Mouse (Mus musculus) left cerebral cortex, postnatal 10 days (tissue): ENCODE measurements around the gene Rapgef6. TPM values are rescaled to one million over a fixed set of nuclear protein-coding genes. Genes with fewer than 3 reads are reported as not detected.

Experiments used
- DNase-seq, 2 experiments: peaks; one replicate each; pipeline ENCODE4 v3.0.0; 2021 to 2022; ENCODE audit warnings: low spot score in 2 of 2, mixed read lengths in 1 of 2; ENCODE audit errors: extremely low spot score in 1 of 2
- intact Hi-C: fragments of 180-260 bp; cut with DNase I; formaldehyde crosslinking; loops from one replicate; pipeline ENCODE4 v1.15.1; 2025
- total RNA-seq, 2 experiments: library from RNA; stranded (reverse); gene quantifications; 2 replicates each; pipeline ENCODE4 v1.2.3; 2021

Rapgef6 gene
- 10 to 100 TPM; 31.5 to 32.1 TPM for total RNA-seq

DNA sequence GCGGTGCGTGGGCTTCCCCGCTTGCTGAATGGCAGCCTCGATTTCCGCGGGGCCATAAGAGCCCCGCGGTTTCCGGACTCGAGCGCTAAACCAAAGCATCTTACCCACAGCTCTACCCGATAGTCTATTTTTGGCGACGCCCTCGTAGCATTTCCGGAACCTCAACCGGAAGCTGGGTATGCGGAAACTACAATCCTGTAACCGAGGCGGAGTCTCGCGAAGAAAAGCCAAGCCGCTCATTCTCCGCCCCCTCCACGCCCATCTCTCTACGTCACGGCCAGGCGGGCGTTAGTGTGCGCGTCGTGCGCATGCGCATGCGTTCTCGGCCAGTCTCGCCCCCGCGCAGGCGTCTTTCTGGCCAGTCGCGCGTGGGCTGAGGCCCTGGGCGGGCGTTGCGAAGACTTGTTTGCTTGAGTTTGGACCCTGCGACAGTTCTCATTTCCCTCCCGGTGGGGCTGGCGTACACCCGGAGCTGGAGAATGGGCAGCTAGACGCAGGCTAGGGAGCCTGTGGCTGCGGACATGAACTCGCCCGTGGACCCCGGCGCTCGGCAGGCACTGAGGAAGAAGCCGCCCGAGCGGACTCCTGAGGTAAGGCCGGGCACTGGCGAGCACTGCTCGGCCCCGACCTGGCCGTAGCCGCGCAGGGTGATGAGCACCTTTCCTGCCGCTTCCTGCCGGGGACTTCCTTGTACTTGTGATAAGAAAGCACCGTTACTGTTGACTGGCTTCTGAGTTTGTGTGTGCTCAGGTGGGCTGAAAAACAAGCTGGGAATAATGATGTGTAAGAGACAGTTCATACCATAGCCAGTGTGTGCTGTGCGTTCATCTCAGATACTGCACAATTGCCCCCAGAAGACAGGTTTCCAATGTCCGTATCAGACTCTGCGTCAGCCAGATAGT is at the start of gene Rapgef6:
TSS of gene Rapgef6 (plus strand) at position 319 of the 902 bp plus-strand sequence.
- intact Hi-C loops: loop anchor here (5.0 kb wide), 1 partner anchor 80 kb away; no protein-coding TSS in a partner anchor

DNA sequence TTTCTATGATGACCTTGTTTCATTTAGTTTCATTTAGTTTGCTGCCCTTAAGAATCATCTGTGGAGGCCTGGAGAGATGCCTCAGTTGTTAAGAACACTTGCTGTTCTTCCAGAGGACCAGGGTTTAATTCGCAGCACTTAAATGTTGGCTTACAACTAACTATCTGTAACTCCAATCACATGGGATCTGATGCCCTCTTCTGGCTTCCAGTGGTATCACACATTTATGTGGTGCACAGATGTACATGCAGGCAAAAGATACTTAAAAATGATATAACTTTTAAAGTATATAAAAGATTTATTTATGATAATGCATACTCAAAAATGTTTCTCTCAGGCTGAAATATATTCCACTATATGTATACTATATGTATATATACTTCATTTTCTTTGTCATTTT is 44.2 kb upstream of the Rapgef6 start:
- DNase-seq: no peak
- intact Hi-C loops: no loop called here

More for the DNA sequence above, at the start of gene Rapgef6:
- DNase-seq: peak; percentile 97 to 98

DNA sequence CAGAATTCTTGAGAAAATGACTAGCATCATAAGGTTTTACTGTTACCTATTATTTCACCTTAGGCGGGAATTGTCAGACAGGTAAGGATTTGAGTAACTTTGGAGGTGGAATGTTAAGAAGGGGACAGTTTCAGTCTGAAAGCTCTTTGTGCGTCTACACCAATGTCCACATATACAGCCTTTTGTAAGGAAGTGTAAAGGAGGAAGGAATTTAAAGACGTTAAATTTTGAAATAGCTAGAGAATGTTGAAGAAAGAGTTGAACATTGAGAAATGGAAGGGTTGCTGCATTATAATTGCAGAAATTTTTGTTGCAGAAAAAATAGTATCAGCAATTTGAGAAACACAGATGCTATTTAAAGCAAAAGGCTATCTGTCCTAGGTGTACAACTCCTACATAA is 36.6 kb upstream of the Rapgef6 start:
- intact Hi-C loops: no loop called here
- DNase-seq: no peak

DNA sequence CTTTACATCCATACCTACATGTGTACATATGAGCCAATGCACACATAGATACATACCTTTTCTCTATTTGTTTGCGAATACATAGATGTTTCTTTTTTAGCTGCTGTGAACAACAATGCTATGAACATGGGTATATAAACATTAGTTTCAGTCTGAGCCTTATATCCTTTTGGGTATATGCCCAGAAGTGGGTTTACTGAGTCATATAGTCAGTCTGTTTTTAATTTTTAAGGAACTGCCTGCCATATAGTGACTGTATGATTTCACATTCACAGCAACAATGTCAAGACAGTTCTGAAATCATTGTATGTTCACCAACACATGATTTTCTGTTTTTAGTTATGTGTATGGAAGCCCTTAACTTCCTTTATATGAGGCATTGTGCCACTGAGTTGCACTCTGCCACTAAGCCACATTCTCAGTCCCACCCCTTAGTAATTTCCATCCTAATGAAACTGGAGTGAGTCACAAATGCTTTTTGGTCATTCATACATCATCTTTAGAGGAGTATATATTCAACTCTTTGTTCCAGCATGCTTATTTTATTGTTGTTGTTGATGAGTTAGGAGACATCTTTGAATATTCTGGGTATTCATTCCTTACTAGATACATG is 30.6 kb upstream of the Rapgef6 start:
- intact Hi-C loops: no loop called here
- no peak for DNase-seq

DNA sequence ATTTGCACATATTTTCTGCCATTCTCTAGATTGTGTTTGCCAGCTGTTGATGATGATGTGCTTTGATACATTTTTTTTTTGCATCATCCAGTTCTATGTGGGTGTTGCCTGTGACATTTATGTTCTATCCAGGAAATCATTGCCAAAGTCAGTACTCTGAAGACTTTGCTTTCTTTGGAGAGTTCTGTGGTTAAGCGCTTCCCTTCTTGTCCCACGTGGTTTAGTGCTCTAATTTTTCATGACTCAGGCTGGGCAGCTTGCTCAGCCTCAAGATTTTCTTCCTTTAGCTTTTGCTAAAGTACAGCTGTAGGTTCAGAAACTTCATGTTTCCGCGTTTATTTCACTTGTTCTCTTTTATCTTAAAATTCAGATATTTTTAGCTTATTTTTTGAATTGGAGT is 30.1 kb upstream of the Rapgef6 start:
- no peak for DNase-seq
- intact Hi-C loops: no loop called here

DNA sequence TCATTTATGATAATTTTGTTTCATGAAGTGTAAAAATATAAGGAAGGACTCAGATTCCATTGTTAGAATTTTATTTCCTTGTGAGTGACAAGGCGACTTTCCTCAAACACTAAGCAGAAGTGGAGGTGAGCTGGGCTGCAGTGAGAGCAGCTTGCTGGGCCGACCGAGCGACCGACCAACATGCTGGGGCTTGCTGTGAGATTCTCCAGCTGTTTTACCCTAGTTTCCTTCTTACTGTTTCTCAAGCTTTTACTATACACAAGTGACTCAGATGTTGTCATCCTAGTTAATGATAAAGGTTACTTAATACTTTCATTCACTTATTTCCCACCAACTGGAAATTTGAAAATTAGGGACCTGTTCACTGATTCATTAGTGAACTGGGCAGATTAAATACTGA is 22.8 kb upstream of the Rapgef6 start:
- intact Hi-C loops: no loop called here
- no peak for DNase-seq

DNA sequence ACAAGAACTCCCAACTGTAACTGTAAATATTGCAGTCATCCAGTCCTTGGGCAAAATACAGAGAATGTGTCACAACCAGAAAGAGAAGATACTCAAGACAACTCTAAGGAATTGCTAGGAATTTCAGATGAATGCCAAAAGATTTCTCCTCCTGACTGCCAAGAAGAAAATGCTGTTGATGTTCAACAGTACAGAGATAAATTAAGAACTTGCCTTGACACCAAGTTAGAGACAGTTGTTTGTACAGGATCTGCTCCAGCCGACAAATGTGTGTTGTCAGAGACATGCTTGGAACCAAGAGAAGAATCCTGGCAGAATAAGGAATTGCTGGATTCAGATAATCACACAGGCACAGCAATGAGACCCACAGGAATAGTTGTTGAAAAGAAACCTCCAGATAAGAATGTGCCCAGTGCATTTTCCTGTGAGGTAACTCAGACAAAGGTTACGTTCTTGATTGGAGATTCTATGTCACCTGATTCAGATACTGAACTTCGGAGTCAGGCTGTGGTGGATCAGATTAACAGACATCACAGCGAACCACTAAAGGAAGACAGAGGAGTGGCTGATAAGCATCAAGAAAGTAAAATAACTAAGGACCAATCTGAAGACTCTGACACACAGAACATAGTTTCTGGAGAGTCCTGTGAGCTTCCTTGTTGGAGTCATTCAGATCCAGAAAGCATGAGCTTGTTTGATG is 20.0 kb upstream of the Rapgef6 start:
- intact Hi-C loops: no loop called here

DNA sequence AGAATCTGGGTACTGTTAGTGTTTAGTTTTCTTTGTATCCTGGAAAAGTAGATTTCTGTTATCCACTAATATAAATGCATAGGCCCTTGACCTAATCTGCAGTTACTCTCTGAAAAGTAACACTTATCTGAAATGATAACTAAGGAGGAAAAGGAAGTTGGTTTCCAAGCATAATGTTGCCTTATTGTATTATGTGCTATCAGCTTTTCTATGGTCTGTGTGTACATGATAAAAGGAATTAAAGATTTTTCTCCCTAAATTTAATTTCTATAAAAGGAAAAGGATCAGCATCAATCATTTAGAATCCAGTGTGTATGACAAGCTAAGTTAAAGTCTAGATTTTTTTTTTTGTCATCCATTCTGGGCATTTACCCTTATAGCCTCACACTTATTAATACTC is 9.1 kb upstream of the Rapgef6 start:
- intact Hi-C loops: no loop called here

More for the DNA sequence above, 20.0 kb upstream of the Rapgef6 start:
- DNase-seq: peak in 1 of 2 experiments; percentile 22

DNA sequence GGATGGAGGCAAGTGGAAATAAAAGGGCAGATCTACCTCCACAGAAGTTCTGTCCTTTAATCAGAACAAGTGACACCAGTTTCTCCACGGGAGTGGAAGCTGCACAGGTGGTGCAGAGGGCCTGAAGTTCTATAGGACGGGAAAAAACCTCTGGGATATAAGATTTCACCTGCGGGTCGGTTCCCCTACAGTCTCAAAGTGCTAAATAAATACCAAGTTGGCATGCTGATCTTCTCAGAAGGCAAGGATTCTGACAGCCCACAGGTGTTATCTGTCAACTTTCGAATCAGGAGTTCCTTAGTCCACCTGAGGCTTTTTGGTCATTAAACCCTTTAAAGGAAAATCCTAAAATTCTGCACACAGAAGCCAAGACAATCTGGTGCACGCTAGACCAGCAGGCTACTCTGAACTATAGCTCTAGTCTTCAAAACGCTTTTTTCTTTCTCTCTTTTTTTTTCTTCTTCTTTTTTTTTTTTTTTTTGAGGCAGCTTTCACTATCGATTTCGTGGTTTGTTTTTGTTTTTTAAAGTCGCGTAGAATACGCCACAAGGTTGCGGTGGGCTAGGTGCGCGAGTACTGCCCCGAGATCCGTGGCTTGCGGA is 619 bp upstream of the Rapgef6 start:
- DNase-seq: no peak
- intact Hi-C loops: loop anchor here (5.0 kb wide), 1 partner anchor 80 kb away; no protein-coding TSS in a partner anchor

More for the DNA sequence above, 9.1 kb upstream of the Rapgef6 start:
- DNase-seq: no peak

DNA sequence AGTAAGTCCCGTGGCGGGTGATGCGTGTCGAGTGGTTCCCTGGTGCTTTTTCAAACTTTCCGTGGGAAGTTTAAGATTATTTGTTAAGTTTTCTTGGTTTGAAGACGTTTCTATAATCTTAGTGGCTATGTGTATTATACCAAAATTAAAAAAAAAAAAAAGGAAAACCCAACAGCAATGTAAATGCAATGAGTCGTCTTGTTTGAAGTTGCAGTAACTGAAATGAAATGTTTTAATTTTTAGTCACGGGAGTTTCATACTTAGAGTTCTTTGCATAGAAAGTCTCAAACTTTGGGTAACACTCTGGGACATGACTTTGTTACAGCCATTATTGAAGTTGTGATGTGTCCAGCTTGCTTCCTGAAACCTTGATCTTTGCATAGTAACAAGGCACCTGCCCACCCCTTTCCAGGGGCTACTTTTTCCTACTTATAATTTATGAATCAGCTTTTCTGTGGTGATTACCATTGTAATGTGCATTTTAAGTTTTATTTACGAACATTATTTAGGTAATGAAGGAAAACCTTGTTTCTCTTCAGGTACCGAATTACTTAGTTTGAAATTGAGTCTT is 869 bp downstream of the Rapgef6 start:
- intact Hi-C loops: loop anchor here (5.0 kb wide), 1 partner anchor 81 kb away; no protein-coding TSS in a partner anchor
- DNase-seq: no peak

DNA sequence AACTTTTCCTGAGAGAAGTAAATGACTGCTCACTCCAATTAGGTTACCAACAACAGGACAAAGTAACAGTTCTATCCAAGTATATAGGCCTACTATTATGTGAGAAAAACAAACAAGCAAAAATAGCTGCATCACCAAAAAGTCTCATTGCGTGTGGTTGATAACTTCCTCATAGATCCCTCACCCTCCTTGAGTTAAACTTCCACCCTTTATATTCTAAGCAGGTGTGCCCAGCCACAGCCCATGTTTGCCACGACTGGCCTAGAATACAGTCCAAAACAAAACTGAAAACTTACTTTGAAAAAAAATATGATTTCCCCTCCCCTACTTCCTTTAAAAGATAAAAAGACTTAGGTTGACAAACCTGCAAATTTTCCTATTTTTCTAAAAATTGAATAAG is 5.4 kb downstream of the Rapgef6 start:
- DNase-seq: no peak
- intact Hi-C loops: no loop called here

DNA sequence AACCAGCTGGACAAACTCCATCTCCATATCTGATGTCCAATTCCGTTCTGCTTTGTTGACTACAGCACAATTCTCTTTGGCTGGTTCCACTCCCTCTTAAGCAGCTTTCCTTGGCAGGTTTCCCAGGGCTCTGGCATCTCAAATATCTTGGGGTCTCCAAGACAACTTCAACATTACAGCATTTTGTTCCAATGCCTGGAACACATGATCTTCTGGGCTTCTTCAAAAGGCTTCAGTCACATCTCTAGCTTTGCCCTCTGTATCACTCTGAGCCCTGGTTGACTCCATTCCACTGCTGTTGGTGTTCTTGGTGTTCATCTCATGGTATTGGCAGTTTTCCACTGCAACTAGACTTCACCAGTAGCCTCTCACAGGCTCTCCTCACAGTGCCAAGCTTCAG is 7.7 kb downstream of the Rapgef6 start:
- DNase-seq: peak in 1 of 2 experiments; percentile 59
- intact Hi-C loops: no loop called here

DNA sequence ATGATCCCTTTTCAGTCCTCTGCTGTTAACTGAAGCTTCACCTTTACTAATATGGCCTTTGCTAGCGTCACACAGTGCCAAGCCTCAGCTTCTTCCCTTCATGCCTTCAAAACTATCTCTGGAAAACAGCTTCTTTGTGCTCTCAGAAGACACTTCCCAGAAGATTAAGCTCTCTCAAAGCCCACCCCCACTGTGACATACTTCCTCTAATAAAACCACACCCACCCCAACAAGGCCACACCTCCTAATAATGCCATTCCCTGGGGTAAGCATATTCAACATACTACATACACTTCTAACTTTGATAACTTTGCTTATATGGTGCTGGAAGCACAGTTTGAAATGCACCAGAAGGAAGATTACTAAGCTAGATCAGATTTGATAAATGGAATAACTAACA is 8.3 kb downstream of the Rapgef6 start:
- intact Hi-C loops: no loop called here
- no peak for DNase-seq

DNA sequence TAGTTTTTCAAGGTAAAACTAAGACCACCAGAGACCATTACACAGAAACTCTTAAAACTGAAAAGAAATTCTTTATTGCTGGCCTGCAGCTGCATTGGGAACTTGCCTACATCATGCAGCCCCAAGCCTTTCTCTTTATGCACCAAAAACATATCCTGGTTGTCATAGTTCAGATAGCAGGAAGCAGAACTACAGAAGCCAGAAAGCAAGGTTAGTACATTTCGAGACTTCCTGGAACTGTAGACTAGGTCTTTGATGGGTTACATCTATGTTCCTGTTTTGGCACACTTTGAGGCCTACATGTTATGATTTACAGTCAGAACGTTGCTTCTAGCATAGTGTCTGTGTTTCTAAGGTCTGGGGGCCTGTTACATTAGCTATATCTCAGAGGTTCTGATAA is 11.2 kb downstream of the Rapgef6 start:
- no peak for DNase-seq
- intact Hi-C loops: no loop called here

DNA sequence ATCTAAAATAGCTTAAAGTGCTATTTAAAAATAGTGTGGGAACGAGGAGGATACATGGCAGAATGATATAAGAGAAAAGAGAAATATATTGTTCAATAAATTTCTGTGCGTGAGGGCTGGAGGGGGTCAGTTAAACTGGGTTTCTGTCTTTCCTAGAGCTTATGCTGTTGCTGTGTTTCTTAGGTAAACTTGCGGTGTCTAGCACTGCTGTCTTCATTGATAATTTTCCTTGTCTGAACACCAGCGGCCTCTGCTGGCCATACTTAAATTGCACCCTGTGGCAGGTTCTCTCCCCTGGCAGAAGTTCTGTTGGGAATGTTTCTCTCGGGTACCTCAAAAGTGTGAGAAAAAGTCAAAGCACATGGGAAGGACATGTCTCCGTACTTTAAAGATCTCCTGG is 12.2 kb downstream of the Rapgef6 start:
- intact Hi-C loops: no loop called here
- DNase-seq: peak; percentile 56 to 69

DNA sequence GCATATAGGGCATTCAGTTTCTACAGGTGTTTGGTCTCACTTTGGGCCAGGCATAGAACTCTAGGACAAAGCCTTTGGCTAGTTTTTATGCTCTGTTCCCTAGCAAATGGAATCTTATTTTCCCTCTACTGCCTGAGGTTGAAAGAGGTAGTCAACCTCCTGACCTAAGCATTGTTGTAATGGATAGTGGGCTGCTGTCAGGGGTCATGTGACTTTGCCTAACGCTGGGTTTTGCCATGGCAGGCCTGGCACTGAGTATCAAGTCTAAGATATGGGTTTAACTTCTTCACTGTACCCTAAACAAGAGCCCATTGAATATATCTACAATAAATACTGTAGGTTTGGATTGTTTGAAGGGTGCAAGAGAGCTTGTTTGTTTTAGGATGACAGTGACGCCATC is 16.4 kb downstream of the Rapgef6 start:
- intact Hi-C loops: no loop called here
- no peak for DNase-seq

DNA sequence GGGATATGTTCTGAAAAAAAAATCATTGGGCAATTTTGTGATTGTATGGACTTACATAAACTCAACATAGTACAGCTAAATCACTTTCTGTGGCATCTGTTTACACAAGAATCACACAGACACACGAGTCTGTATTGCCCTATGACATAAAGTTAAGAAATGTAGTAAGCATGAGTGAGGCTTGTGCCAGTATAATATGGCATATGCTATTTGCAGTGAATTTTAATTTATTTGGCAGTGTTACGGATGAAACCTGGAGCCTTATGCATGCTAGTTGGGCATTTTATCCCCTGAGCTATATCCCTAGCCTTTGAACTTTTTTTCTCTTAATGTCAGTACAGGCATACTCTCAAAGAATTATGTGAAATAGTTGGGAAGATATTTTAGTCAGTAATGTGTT is 16.8 kb downstream of the Rapgef6 start:
- no peak for DNase-seq
- intact Hi-C loops: no loop called here

DNA sequence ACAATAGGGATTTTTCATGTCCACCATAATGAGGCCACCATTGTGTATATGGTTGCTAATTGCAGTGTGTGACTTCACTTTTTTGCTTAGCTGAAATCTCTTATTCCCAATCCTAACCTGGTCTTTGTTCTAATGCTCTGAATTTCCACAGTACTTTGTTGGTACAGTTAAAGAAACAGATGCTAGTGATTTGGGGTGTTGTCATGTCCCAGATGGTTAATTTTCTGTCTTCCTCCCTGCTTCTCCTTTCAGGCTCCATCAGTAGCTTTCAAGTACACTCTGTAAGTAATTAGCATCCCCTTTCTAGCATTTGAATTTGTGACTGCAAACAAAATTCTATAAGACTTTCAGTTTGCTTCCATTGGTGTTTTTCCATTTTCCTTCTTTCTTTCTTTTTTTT is 17.7 kb downstream of the Rapgef6 start:
- DNase-seq: no peak
- intact Hi-C loops: no loop called here

DNA sequence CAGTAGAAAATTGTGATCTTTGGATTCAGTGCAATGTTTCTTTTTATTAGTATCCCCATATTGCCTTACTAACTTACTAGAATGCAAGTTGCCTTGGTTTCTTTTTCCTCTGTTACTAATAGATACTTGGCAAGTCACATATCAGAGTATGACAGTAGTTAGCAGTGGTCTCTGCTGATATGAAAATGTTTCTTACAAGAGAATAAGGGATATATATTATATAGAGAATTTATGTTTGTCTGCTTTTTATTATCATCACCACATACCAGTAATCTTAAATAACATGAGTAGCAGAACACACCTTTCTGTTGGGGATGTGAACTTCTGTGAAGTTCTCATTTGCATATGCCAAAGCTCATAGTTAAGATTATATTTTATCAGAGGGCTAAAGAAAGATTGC is 19.8 kb downstream of the Rapgef6 start:
- no peak for DNase-seq
- intact Hi-C loops: no loop called here
